Mouse (Mus musculus) C2C12 (cell line): ENCODE data around the gene Galnt17.

Source experiments
- CTCF ChIP-seq: IDR thresholded peaks from one replicate; pipeline ENCODE4 v1.5.1; 2011; ENCODE audit not compliant: control insufficient read depth, insufficient read depth, insufficient read length
- FOSL1 ChIP-seq: IDR thresholded peaks from one replicate; pipeline ENCODE4 v1.8.0; 2011; ENCODE audit warnings: mild to moderate bottlenecking, low read length; ENCODE audit not compliant: poor library complexity, insufficient read depth, severe bottlenecking
- MYOD1 ChIP-seq: IDR thresholded peaks from one replicate; pipeline ENCODE4 v1.6.1; 2011; ENCODE audit warnings: low read depth; ENCODE audit not compliant: control insufficient read depth, insufficient read length

DNA sequence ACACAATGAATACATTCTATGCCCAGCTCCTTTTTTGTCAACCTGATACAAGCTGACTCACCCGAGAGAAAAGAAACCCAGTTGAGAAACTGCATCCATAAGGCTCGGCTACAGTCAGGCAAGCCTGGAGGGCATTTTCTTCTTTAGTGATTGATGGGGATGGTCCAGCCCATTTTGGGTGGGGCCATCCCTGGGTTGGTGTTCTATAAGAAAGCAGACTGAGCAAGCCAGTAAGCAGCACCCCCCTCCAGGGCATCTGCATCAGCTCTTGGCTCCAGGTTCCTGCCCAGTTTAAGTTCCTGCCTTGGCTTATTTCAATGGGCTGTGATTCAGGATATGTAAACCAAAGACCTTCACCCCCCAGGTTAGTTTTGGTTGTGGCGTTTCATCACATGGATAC is 295.2 kb downstream of the Galnt17 start:
- TF ChIP-seq CTCF (no peak), MYOD1 (no peak), FOSL1 (no peak)
